Mouse (Mus musculus) forebrain, embryonic 15.5 days (tissue): ENCODE data around the gene Gm14226. TPM values are rescaled to one million over a fixed set of nuclear protein-coding genes. Genes with fewer than 3 reads are reported as not detected.

ENCODE experiments used
- ATAC-seq: fragments of 200-750 bp; cut with Nextera tagmentation; replicated peaks from 2 replicates; pipeline ENCODE4 v1.8.0; 2017; ENCODE audit warnings: mild to moderate bottlenecking, moderate TSS enrichment, moderate library complexity
- H3K27ac ChIP-seq: fragments of 300-500 bp; sonication (generic); replicated peaks from 2 replicates; pipeline ENCODE4 v1.5.1; 2015; ENCODE audit warnings: mild to moderate bottlenecking, inconsistent platforms
- H3K27me3 ChIP-seq: fragments of 300-500 bp; sonication (generic); 2 replicates; pipeline ENCODE4 v1.6.1; 2015; ENCODE audit warnings: inconsistent platforms
- H3K36me3 ChIP-seq: fragments of 300-500 bp; sonication (generic); 2 replicates; pipeline ENCODE4 v1.6.1; 2015; ENCODE audit warnings: mild to moderate bottlenecking, inconsistent platforms
- H3K4me1 ChIP-seq: fragments of 300-500 bp; sonication (generic); 2 replicates; pipeline ENCODE4 v1.6.1; 2015; ENCODE audit warnings: inconsistent platforms
- H3K4me2 ChIP-seq: fragments of 300-500 bp; sonication (generic); replicated peaks from 2 replicates; pipeline ENCODE4 v1.6.1; 2015; ENCODE audit warnings: mild to moderate bottlenecking, inconsistent platforms
- H3K4me3 ChIP-seq: fragments of 300-500 bp; sonication (generic); 2 replicates; pipeline ENCODE4 v1.5.1; 2015; ENCODE audit warnings: mild to moderate bottlenecking, inconsistent platforms
- H3K9ac ChIP-seq: fragments of 300-500 bp; sonication (generic); replicated peaks from 2 replicates; pipeline ENCODE4 v1.6.1; 2015; ENCODE audit warnings: mild to moderate bottlenecking, inconsistent platforms
- H3K9me3 ChIP-seq: fragments of 300-500 bp; sonication (generic); 2 replicates; pipeline ENCODE4 v1.6.1; 2016; ENCODE audit warnings: inconsistent platforms
- WGBS: fragments of 180-500 bp; shearing (Covaris S2); methylation state at CpG from one replicate; pipeline ENCODE4 v1.1.7; 2015; ENCODE audit warnings: mixed read lengths; 5-methylcytosine and 5-hydroxymethylcytosine counted together
- polyA plus RNA-seq: library from polyadenylated mRNA; unstranded; fragments of >200 nt; fragmentation: Nextera tagmentation; extraction: Ambion mirVana; gene quantifications from 2 replicates; pipeline ENCODE4 v1.2.1, GENCODE M21; 2015

Gene Gm14226
- polyA plus RNA-seq, 1 experiment from 2014 or later = 0.13 TPM

GRCm38 (mm10) chr2:155074766-155075330, 56.8 kb downstream of the Gm14226 start:
- H3K9me3 ChIP-seq = no peaks in the 10 kb centered on the region
- peak overlapping the region; percentile 93 for H3K4me3 ChIP-seq
- peak overlapping the region; percentile 67 for H3K4me2 ChIP-seq
- H3K27me3 ChIP-seq = no peaks in the 10 kb centered on the region
- H3K9ac ChIP-seq = peak overlapping the region; percentile 91
- peaks cover 23% of the 10 kb centered on the region for H3K4me1 ChIP-seq
- peak overlapping the region; percentile 89 for H3K27ac ChIP-seq
- ATAC-seq = no peak
- H3K36me3 ChIP-seq = no peaks in the 10 kb centered on the region
- WGBS = 19% methylated on average over 12 of the region's 12 CpGs

GRCm38 (mm10) chr2:155075649-155076048, 57.6 kb downstream of the Gm14226 start:
- Histone ChIP-seq H3K4me2 (no peak overlapping the region), H3K9ac (no peak overlapping the region), H3K4me1 (peaks cover 23% of the 10 kb centered on the region), H3K9me3 (no peaks in the 10 kb centered on the region), H3K4me3 (no peak overlapping the region), H3K36me3 (no peaks in the 10 kb centered on the region), H3K27ac (no peak overlapping the region), H3K27me3 (no peaks in the 10 kb centered on the region)
- ATAC-seq = no peak
- 90% methylated on average over 6 of the region's 6 CpGs for WGBS

Other genes with a start within 250 kb of the Gm14226 start
- gene Gm14214, start 248.2 kb upstream of the Gm14226 start, polyA plus RNA-seq = not detected in 2 replicates
- gene Raly, start 227.2 kb upstream of the Gm14226 start, polyA plus RNA-seq = 37.1 and 38.2 TPM in 2 replicates
- 0.50 and 0.55 TPM in 2 replicates for gene a, start 226.9 kb upstream of the Gm14226 start, polyA plus RNA-seq
- gene Eif2s2, start 125.3 kb upstream of the Gm14226 start, polyA plus RNA-seq = 69.1 and 70.9 TPM in 2 replicates
- 44.8 and 48.0 TPM in 2 replicates for gene Ahcy, start 56.2 kb downstream of the Gm14226 start, polyA plus RNA-seq
- gene Itch, start 115.2 kb downstream of the Gm14226 start, polyA plus RNA-seq = 48.8 and 49.8 TPM in 2 replicates
- gene Dynlrb1, start 218.3 kb downstream of the Gm14226 start, polyA plus RNA-seq = 632 and 664 TPM in 2 replicates